Mouse (Mus musculus): ENCODE results near the gene Nme1. TPM values are rescaled to one million over a fixed set of nuclear protein-coding genes. Genes with fewer than 3 reads are reported as not detected.
"Not testable (repeated sequence)": the region's sequence is repeated elsewhere in the genome, so short reads cannot be mapped to it uniquely, and the experiment has no call there.

Nme1 gene
- total RNA-seq, 2 experiments from 2014 or later: 42.4 to 49.2 TPM

GRCm38 (mm10) chr11:93967381-93967780 is 940 bp downstream of the Nme1 start:
- DNase-seq: no peak

- DNase-seq: no peak
Observed at GRCm38 (mm10) chr11:93965391-93965790, 2.9 kb downstream of the Nme1 start.

- no peak for DNase-seq
Observed at GRCm38 (mm10) chr11:93963013-93963412, 5.3 kb downstream of the Nme1 start.

- DNase-seq: no peak
Observed at GRCm38 (mm10) chr11:93961482-93961881, 6.8 kb downstream of the Nme1 start.

- no peak for DNase-seq
Observed at GRCm38 (mm10) chr11:93957746-93958145, 10.6 kb downstream of the Nme1 start.

- no peak for DNase-seq
Observed at GRCm38 (mm10) chr11:93957031-93957555, 11.2 kb downstream of the Nme1 start.

GRCm38 (mm10) chr11:93956159-93956558 is 12.2 kb downstream of the Nme1 start, which contains the start of gene Nme2:
TSS of gene Nme2 (minus strand) at chr11:93956259.
- no peak for DNase-seq

GRCm38 (mm10) chr11:93955256-93956150 is 12.8 kb downstream of the Nme1 start:
- DNase-seq: peak; percentile 96

- no peak for DNase-seq
Observed at GRCm38 (mm10) chr11:93954738-93955255, 13.5 kb downstream of the Nme1 start.

GRCm38 (mm10) chr11:93952376-93952775 is 15.9 kb downstream of the Nme1 start:
- no peak for DNase-seq

- DNase-seq: no peak
Observed at GRCm38 (mm10) chr11:93950045-93950444, 18.3 kb downstream of the Nme1 start.

GRCm38 (mm10) chr11:93948887-93949567 is 19.3 kb downstream of the Nme1 start:
- no peak for DNase-seq

GRCm38 (mm10) chr11:93944986-93945385 is 23.3 kb downstream of the Nme1 start:
- DNase-seq: no peak

- no peak for DNase-seq
Observed at GRCm38 (mm10) chr11:93940906-93941305, 27.4 kb downstream of the Nme1 start.

- no peak for DNase-seq
Observed at GRCm38 (mm10) chr11:93929106-93929505, 39.2 kb downstream of the Nme1 start.

- DNase-seq: not testable (repeated sequence)
Observed at GRCm38 (mm10) chr11:93915019-93915418, 53.3 kb downstream of the Nme1 start.

GRCm38 (mm10) chr11:93911603-93912002 is 56.7 kb downstream of the Nme1 start:
- no peak for DNase-seq

GRCm38 (mm10) chr11:93908829-93909228 is 59.5 kb downstream of the Nme1 start:
- DNase-seq: no peak

GRCm38 (mm10) chr11:93907839-93908238 is 60.5 kb downstream of the Nme1 start:
- DNase-seq: no peak

Data from adrenal gland, postnatal 10 days (tissue).